Mouse (Mus musculus) ES-E14 (cell line): ENCODE measurements around the gene Tnfrsf9. TPM values are rescaled to one million over a fixed set of nuclear protein-coding genes. Genes with fewer than 3 reads are reported as not detected.

Experiments
- DNase-seq: peaks from one replicate; pipeline ENCODE4 v3.0.0-alpha.2; 2013; ENCODE audit warnings: low read depth, low spot score
- H3K27ac ChIP-seq: 2 replicates; pipeline ENCODE4 v1.5.1; 2012; ENCODE audit warnings: low read depth, mild to moderate bottlenecking, low read length, moderate library complexity, mixed read lengths; ENCODE audit not compliant: poor library complexity, insufficient read depth, severe bottlenecking
- H3K36me3 ChIP-seq: 2 replicates; pipeline ENCODE4 v1.6.1; 2012; ENCODE audit warnings: mild to moderate bottlenecking, low read length, moderate library complexity, mixed read lengths; ENCODE audit not compliant: control insufficient read depth, poor library complexity, insufficient read depth, severe bottlenecking
- H3K4me1 ChIP-seq, 2 experiments: fragments of 150-350 bp in 1 of 2; sonication (generic) in 1 of 2; 2 replicates each; pipeline ENCODE4 v1.6.1; 2012; ENCODE audit warnings: low read length in 2 of 2, mild to moderate bottlenecking in 1 of 2, mixed read lengths in 1 of 2; ENCODE audit not compliant: control insufficient read depth in 2 of 2, insufficient read depth in 2 of 2, poor library complexity in 1 of 2
- H3K4me3 ChIP-seq, 2 experiments: fragments of 150-350 bp in 1 of 2; sonication (generic) in 1 of 2; 2 replicates each; pipeline ENCODE4 v1.5.1; 2012; ENCODE audit warnings: low read length in 2 of 2, low read depth in 1 of 2, mild to moderate bottlenecking in 1 of 2, mixed read lengths in 1 of 2; ENCODE audit not compliant: insufficient read depth in 1 of 2, poor library complexity in 1 of 2, severe bottlenecking in 1 of 2
- H3K9ac ChIP-seq: 2 replicates; pipeline ENCODE4 v1.6.1; 2012; ENCODE audit warnings: low read depth, mild to moderate bottlenecking, low read length, mixed read lengths; ENCODE audit not compliant: poor library complexity, insufficient read depth, severe bottlenecking
- H3K9me3 ChIP-seq: fragments of 150-350 bp; sonication (generic); 2 replicates; pipeline ENCODE4 v1.6.1; 2012; ENCODE audit warnings: low read depth, mild to moderate bottlenecking, low read length; ENCODE audit not compliant: control insufficient read depth, insufficient read depth
- CHD2 ChIP-seq: IDR thresholded peaks from 2 replicates; pipeline ENCODE4 v1.6.1; 2014; ENCODE audit warnings: mild to moderate bottlenecking, low read depth, low read length, inconsistent platforms
- HCFC1 ChIP-seq: IDR thresholded peaks from 2 replicates; pipeline ENCODE4 v1.6.1; 2012; ENCODE audit warnings: low read length, inconsistent platforms, borderline replicate concordance; ENCODE audit not compliant: insufficient read depth
- MAFK ChIP-seq: IDR thresholded peaks from 2 replicates; pipeline ENCODE4 v1.6.1; 2014; ENCODE audit warnings: mild to moderate bottlenecking, low read depth, low read length, inconsistent platforms; ENCODE audit not compliant: insufficient read depth
- ZC3H11A ChIP-seq: IDR thresholded peaks from 2 replicates; pipeline ENCODE4 v1.6.1; 2012; ENCODE audit warnings: low read depth, mild to moderate bottlenecking, inconsistent platforms, low read length, borderline replicate concordance
- ZNF384 ChIP-seq: IDR thresholded peaks from 2 replicates; pipeline ENCODE4 v1.6.1; 2012; ENCODE audit warnings: low read depth, low read length, inconsistent platforms
- in situ Hi-C, 2 experiments: fragments of 600-800 bp; cut with MboI; formaldehyde crosslinking; loops; one replicate each; pipeline ENCODE4 v1.15.1; 2025; ENCODE audit warnings: low sequenced_read_pairs in 2 of 2, inconsistent platforms in 1 of 2; ENCODE audit not compliant: unreplicated experiment in 2 of 2
- total RNA-seq: library from RNA; depleted of rRNA; stranded (reverse); fragments of 300-350 nt; gene quantifications from 2 replicates; pipeline ENCODE4 v1.2.3, GENCODE M21; 2012

Gene Tnfrsf9
- total RNA-seq, 1 experiment: 0.27 TPM

- Histone ChIP-seq H3K9ac (no peak overlapping the region), H3K27ac (no peak overlapping the region), H3K36me3 (no peaks in the 10 kb centered on the region), H3K4me1 (peaks cover 0 to 4% of the 10 kb centered on the region in 2 experiments; a peak in 2 of 4 replicates), H3K9me3 (no peaks in the 10 kb centered on the region), H3K4me3 (no peak overlapping the region)
- peak; percentile 72 for DNase-seq
- TF ChIP-seq ZNF384 (no peak), CHD2 (no peak), MAFK (no peak), HCFC1 (no peak), ZC3H11A (peak; percentile 30; the same call in 1 of the 2 replicates)
- in situ Hi-C loops: loop anchor here in 1 of 2 experiments (10.0 kb wide), 1 partner anchor 178 kb away; no protein-coding TSS in a partner anchor
Observed at GRCm38 (mm10) chr4:150966556-150966955, 52.2 kb downstream of the Tnfrsf9 start.

- TF ChIP-seq CHD2 (no peak), ZNF384 (no peak), MAFK (no peak), HCFC1 (no peak), ZC3H11A (no peak)
- Histone ChIP-seq H3K4me1 (peaks cover 0 to 3% of the 10 kb centered on the region in 2 experiments; a peak in 2 of 4 replicates), H3K4me3 (no peak overlapping the region), H3K9me3 (no peaks in the 10 kb centered on the region), H3K9ac (no peak overlapping the region), H3K27ac (no peak overlapping the region), H3K36me3 (no peaks in the 10 kb centered on the region)
- in situ Hi-C loops: loop anchor here in 1 of 2 experiments (10.0 kb wide), 1 partner anchor 176 kb away; no protein-coding TSS in a partner anchor
- no peak for DNase-seq
Observed at GRCm38 (mm10) chr4:150968956-150969355, 54.6 kb downstream of the Tnfrsf9 start.

GRCm38 (mm10) chr4:150973264-150973663, 58.9 kb downstream of the Tnfrsf9 start:
- in situ Hi-C loops: no loop called here
- Histone ChIP-seq H3K36me3 (no peaks in the 10 kb centered on the region), H3K4me3 (no peak overlapping the region), H3K9me3 (no peaks in the 10 kb centered on the region), H3K9ac (no peak overlapping the region), H3K27ac (no peak overlapping the region), H3K4me1 (peaks cover 0 to 2% of the 10 kb centered on the region in 2 experiments; a peak in 1 of 4 replicates)
- no peak for DNase-seq
- TF ChIP-seq HCFC1 (no peak), ZC3H11A (no peak), ZNF384 (no peak), MAFK (no peak), CHD2 (no peak)

- Histone ChIP-seq H3K9me3 (no peaks in the 10 kb centered on the region), H3K36me3 (no peaks in the 10 kb centered on the region), H3K4me3 (no peak overlapping the region), H3K4me1 (peaks cover 0 to 2% of the 10 kb centered on the region in 2 experiments; a peak in 1 of 4 replicates), H3K9ac (no peak overlapping the region), H3K27ac (no peak overlapping the region)
- no peak for DNase-seq
- in situ Hi-C loops: no loop called here
- no peak for TF ChIP-seq CHD2
- TF ChIP-seq MAFK: no peak
- no peak for TF ChIP-seq ZC3H11A
Observed at GRCm38 (mm10) chr4:150975145-150975544, 60.8 kb downstream of the Tnfrsf9 start.
